Mouse (Mus musculus) liver, embryonic 15.5 days (tissue): ENCODE measurements around the gene Phc3. TPM values are rescaled to one million over a fixed set of nuclear protein-coding genes. Genes with fewer than 3 reads are reported as not detected.

Experiments used
- ATAC-seq: fragments of 200-750 bp; cut with Nextera tagmentation; 2 replicates; pipeline ENCODE4 v1.8.0; 2017; ENCODE audit warnings: moderate number of reproducible peaks, mild to moderate bottlenecking, moderate library complexity; ENCODE audit not compliant: insufficient read depth
- H3K27ac ChIP-seq: fragments of 300-500 bp; sonication (generic); replicated peaks from 2 replicates; pipeline ENCODE4 v1.5.1; 2015; ENCODE audit warnings: mild to moderate bottlenecking, inconsistent platforms
- H3K27me3 ChIP-seq: fragments of 300-500 bp; sonication (generic); 2 replicates; pipeline ENCODE4 v1.6.1; 2015; ENCODE audit warnings: mild to moderate bottlenecking, inconsistent platforms
- H3K36me3 ChIP-seq: fragments of 300-500 bp; sonication (generic); replicated peaks from 2 replicates; pipeline ENCODE4 v1.6.1; 2015; ENCODE audit warnings: moderate library complexity, mild to moderate bottlenecking, inconsistent platforms
- H3K4me1 ChIP-seq: fragments of 300-500 bp; sonication (generic); replicated peaks from 2 replicates; pipeline ENCODE4 v1.6.1; 2015; ENCODE audit warnings: inconsistent platforms
- H3K4me2 ChIP-seq: fragments of 300-500 bp; sonication (generic); 2 replicates; pipeline ENCODE4 v1.6.1; 2015; ENCODE audit warnings: moderate library complexity, mild to moderate bottlenecking, inconsistent platforms
- H3K4me3 ChIP-seq: fragments of 300-500 bp; sonication (generic); replicated peaks from 2 replicates; pipeline ENCODE4 v1.5.1; 2015; ENCODE audit warnings: mild to moderate bottlenecking, inconsistent platforms
- H3K9ac ChIP-seq: fragments of 300-500 bp; sonication (generic); 2 replicates; pipeline ENCODE4 v1.6.1; 2015; ENCODE audit warnings: moderate library complexity, mild to moderate bottlenecking, inconsistent platforms
- H3K9me3 ChIP-seq: fragments of 300-500 bp; sonication (generic); replicated peaks from 2 replicates; pipeline ENCODE4 v1.6.1; 2016; ENCODE audit warnings: inconsistent platforms
- WGBS: fragments of 180-500 bp; shearing (Covaris S2); methylation state at CpG from one replicate; pipeline ENCODE4 v1.1.7; 2015; ENCODE audit warnings: mixed read lengths; ENCODE audit not compliant: insufficient replicate concordance; 5-methylcytosine and 5-hydroxymethylcytosine counted together
- polyA plus RNA-seq: library from polyadenylated mRNA; unstranded; fragments of >200 nt; fragmentation: Nextera tagmentation; extraction: Ambion mirVana; gene quantifications from 2 replicates; pipeline ENCODE4 v1.2.1, GENCODE M21; 2015

The Phc3 gene
- polyA plus RNA-seq, 1 experiment from 2014 or later: 1.8 TPM

DNA sequence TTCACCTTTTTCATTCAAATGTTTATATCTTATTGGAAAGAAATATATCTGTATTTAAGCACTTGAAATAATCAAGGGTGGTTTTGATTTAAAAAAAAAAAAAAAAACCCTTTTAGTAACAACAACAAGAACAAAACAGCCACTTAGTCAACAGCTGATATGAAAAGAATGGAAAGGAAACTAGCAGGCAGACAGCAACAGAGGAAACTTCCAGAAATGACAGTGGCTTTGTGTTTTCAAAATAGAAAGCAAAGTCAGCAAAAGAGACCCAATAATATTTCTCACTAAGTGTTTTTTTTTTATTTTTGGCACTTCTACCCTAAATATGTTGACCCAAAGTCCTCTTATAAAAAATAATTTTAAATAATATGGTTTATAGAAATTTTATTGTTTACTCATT is 34.8 kb downstream of the Phc3 start:
- Histone ChIP-seq H3K4me1 (no peaks in the 10 kb centered on the region), H3K36me3 (peaks cover 29% of the 10 kb centered on the region), H3K9ac (no peak overlapping the region), H3K4me2 (no peak overlapping the region), H3K4me3 (no peak overlapping the region), H3K27me3 (no peaks in the 10 kb centered on the region), H3K9me3 (no peaks in the 10 kb centered on the region), H3K27ac (no peak overlapping the region)
- ATAC-seq: no peak

DNA sequence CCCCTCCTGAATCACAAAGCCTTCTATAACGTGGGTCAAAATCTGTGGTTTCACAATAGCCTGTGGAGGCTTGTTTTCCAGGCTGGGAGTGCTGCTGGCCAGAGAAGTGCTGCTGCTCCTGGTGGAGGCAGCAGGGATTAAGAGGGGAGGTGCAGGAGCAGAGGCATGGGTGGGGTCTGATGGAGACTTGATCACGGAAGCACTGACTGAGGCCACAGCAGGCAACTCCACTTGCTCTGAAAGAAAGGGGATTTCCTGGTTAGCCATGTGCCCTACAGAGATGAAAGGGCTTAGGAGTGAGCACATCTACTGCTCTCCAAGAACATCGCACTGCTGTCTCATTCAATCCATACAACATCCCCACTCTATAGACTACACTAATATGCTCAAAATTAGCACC is 39.4 kb downstream of the Phc3 start:
- WGBS: 68% methylated on average over 3 of the region's 3 CpGs
- H3K27ac ChIP-seq: no peak overlapping the region
- no peaks in the 10 kb centered on the region for H3K27me3 ChIP-seq
- no peaks in the 10 kb centered on the region for H3K4me1 ChIP-seq
- no peaks in the 10 kb centered on the region for H3K9me3 ChIP-seq
- no peak overlapping the region for H3K4me2 ChIP-seq
- ATAC-seq: no peak
- H3K36me3 ChIP-seq: peaks cover 22% of the 10 kb centered on the region
- H3K9ac ChIP-seq: no peak overlapping the region
- no peak overlapping the region for H3K4me3 ChIP-seq

DNA sequence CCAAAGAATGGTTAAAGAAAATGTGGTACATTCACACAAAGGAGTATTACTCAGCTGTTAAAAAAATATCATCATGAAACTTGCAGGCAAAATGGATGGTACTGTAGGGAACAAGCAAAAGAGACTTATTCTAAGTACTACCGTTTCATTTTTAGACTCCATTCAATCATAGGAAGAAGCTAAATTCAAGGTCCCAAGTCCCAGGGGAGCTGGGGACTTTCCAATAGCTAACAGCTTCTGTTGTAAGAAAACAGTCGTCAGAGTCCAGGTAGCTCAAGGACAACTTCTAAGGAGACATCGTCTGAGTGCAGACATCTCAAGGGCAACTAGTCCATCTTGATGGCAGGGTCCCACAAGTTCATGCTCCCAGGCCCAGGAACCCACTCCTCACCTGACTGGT is 41.6 kb downstream of the Phc3 start:
- no peak overlapping the region for H3K9ac ChIP-seq
- no peaks in the 10 kb centered on the region for H3K27me3 ChIP-seq
- no peaks in the 10 kb centered on the region for H3K4me1 ChIP-seq
- peaks cover 24% of the 10 kb centered on the region for H3K36me3 ChIP-seq
- no peak overlapping the region for H3K4me3 ChIP-seq
- no peak overlapping the region for H3K27ac ChIP-seq
- H3K9me3 ChIP-seq: no peaks in the 10 kb centered on the region
- no peak for ATAC-seq
- H3K4me2 ChIP-seq: no peak overlapping the region
- WGBS: 84% methylated on average over 3 of the region's 3 CpGs

DNA sequence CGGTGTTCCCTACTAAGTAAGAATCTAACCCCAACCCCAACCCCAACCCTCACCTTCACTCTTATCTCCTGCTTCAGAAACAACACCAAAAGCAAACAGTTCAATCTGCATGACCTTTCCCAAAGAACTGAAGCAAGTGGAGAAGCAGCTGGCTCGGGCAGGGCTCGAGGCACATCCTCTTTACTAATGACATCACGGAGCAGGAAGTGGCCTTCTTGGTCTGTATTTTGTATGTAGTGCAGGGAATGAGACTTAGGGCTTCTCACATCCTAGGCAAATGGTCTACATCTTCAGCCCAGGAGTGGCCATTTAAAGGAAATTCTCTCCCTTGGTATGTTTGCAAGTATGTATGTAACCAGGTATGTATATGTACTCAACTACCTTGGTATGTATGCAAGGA is 52.1 kb downstream of the Phc3 start:
- H3K36me3 ChIP-seq: peaks cover 52% of the 10 kb centered on the region
- H3K9me3 ChIP-seq: no peaks in the 10 kb centered on the region
- H3K27me3 ChIP-seq: no peaks in the 10 kb centered on the region
- 55% methylated on average over 4 of the region's 4 CpGs for WGBS
- ATAC-seq: no peak
- H3K9ac ChIP-seq: no peak overlapping the region
- H3K27ac ChIP-seq: no peak overlapping the region
- H3K4me3 ChIP-seq: no peak overlapping the region
- no peak overlapping the region for H3K4me2 ChIP-seq
- H3K4me1 ChIP-seq: peaks cover 3% of the 10 kb centered on the region; the same call in 1 of the 2 replicates

DNA sequence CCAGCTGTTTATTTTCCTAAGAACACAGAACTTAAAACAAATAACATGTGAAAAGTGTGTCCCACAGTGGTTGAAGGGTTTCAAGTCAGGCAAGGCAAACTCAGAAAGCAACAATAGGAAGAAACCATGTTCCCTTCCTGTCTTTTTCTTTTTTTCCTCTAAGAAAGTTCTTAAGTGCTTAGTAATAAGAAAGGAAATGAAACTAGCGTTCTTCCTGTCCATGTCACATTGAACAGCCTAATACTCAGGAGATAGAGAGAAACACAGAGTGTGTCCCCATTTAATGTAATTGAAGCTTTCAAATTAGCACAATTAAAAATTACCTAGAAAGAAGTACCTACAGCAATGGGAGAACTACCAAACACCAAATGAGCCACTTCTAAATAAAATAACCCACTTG is 64.6 kb downstream of the Phc3 start:
- Histone ChIP-seq H3K9ac (no peak overlapping the region), H3K4me3 (no peak overlapping the region), H3K27me3 (no peaks in the 10 kb centered on the region), H3K27ac (no peak overlapping the region), H3K4me1 (no peaks in the 10 kb centered on the region), H3K36me3 (peaks cover 51% of the 10 kb centered on the region), H3K4me2 (no peak overlapping the region), H3K9me3 (no peaks in the 10 kb centered on the region)
- 58% methylated on average over 1 of the region's 1 CpGs for WGBS
- no peak for ATAC-seq

DNA sequence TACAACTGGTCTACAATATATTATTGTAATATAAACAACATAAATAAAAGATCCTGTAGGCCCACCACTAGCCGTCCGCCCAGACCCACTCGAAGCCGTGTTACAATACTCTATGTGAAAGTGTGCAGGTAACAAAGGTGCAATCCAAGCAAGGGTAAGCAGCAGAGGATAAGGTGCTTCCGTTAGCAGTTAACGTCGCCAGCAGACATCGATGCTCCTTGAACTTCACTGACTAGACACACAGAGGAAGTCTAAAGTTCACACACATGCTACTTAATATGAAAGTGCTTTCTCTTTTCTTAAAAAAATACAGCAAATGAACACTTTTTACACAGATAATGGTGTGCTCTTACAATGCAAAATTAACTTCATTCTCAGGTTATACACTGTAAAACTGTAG is 69.8 kb downstream of the Phc3 start:
- 83% methylated on average over 8 of the region's 8 CpGs for WGBS
- ATAC-seq: no peak
- Histone ChIP-seq H3K4me2 (no peak overlapping the region), H3K9ac (no peak overlapping the region), H3K36me3 (peaks cover 43% of the 10 kb centered on the region), H3K4me1 (no peaks in the 10 kb centered on the region), H3K9me3 (no peaks in the 10 kb centered on the region), H3K27me3 (no peaks in the 10 kb centered on the region), H3K27ac (no peak overlapping the region), H3K4me3 (no peak overlapping the region)

DNA sequence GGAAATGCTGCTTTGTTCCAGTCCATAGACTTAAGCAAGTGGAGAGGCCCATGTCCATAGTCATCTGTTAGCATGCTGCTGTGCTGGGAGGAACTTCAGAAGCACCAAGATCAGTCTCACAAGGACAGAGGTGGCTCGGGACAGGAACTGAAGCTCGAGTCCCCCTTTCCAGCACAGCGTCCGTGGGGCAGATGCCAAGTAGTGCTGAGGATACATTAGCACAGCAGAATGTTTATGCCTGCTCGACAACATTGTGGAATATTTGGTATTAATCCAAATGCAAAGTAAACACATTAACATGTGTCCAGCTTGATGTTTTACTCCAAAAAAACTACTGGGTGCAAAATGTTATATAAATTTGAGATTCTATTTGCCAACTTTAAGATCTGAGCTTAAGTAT is 72.5 kb downstream of the Phc3 start:
- no peak overlapping the region for H3K9ac ChIP-seq
- no peak overlapping the region for H3K4me3 ChIP-seq
- no peak for ATAC-seq
- H3K36me3 ChIP-seq: peaks cover 37% of the 10 kb centered on the region
- H3K27ac ChIP-seq: no peak overlapping the region
- 74% methylated on average over 5 of the region's 5 CpGs for whole genome bisulfite sequencing
- no peaks in the 10 kb centered on the region for H3K27me3 ChIP-seq
- H3K9me3 ChIP-seq: no peaks in the 10 kb centered on the region
- no peaks in the 10 kb centered on the region for H3K4me1 ChIP-seq
- no peak overlapping the region for H3K4me2 ChIP-seq

DNA sequence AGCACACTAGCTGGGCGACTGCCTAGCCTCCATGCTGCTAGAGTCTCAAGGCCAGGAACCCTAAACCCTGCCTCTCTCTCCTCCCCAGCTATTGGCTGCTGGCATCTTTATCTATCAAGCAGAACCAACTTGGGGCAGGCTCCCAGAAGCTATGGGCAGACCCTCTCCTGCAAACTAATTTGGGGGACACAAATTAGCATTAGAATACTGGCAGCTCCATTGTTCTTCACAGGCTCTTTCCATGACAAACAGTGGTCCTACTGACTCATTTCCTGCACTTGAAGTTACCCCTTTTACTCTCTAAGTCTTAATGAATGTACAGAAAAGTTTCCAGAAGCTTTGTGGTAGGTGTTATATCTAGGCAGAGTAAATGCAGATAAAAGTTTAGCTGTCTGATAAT is 80.2 kb downstream of the Phc3 start:
- no peak for ATAC-seq
- 49% methylated on average over 1 of the region's 1 CpGs for WGBS
- Histone ChIP-seq H3K27me3 (no peaks in the 10 kb centered on the region), H3K4me2 (no peak overlapping the region), H3K36me3 (0 out of 2 replicates have a peak, but pooled peaks cover 1% of the 10 kb centered on the region), H3K4me1 (no peaks in the 10 kb centered on the region), H3K27ac (no peak overlapping the region), H3K9me3 (no peaks in the 10 kb centered on the region), H3K9ac (no peak overlapping the region), H3K4me3 (no peak overlapping the region)

DNA sequence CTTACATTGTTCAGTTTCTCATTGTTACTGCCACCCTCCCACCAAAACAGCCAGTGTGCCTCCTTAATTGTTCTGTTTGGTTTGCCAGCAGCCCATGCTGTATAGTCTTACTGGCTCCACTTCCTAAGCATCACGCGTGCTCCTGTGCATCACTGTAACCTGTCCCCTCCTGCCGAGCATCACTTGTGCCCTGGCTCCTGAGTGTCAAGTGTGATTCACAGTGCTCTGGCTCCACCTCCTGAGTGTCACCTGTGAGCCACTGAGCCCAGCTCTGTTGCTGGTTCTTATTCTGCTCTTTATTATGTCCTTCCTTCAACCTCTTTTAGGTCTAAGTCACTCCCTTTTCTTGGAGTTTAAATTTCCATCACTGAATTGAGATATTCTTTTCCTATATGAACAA is 81.8 kb downstream of the Phc3 start:
- ATAC-seq: no peak
- no peaks in the 10 kb centered on the region for H3K4me1 ChIP-seq
- H3K4me2 ChIP-seq: no peak overlapping the region
- H3K27ac ChIP-seq: no peak overlapping the region
- no peaks in the 10 kb centered on the region for H3K9me3 ChIP-seq
- H3K27me3 ChIP-seq: no peaks in the 10 kb centered on the region
- no peak overlapping the region for H3K4me3 ChIP-seq
- WGBS: 73% methylated on average over 3 of the region's 3 CpGs
- H3K36me3 ChIP-seq: no peaks in the 10 kb centered on the region
- H3K9ac ChIP-seq: no peak overlapping the region

DNA sequence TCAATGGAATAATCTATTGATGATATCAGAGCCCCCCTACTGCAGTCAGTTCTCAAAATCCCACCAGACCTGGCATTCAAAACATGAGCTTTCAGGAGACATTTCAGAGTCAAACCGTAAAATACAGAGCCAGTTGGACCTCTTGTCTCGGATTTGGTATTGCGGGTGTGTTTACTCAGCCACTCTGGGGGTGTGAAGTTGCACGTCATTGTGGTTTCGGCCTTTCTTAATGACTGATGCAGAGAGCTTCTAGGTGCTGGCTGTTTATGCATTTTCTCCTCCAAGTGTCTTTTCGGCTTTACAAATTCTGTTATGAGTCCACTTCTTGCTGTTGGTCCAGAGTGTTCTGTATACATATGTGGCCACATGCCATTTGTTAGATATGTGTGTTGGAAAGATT is 92.5 kb downstream of the Phc3 start:
- Histone ChIP-seq H3K9ac (no peak overlapping the region), H3K27me3 (no peaks in the 10 kb centered on the region), H3K4me1 (no peaks in the 10 kb centered on the region), H3K4me2 (no peak overlapping the region), H3K9me3 (no peaks in the 10 kb centered on the region), H3K4me3 (no peak overlapping the region), H3K27ac (no peak overlapping the region), H3K36me3 (no peaks in the 10 kb centered on the region)
- no peak for ATAC-seq
- 67% methylated on average over 6 of the region's 6 CpGs for whole genome bisulfite sequencing

DNA sequence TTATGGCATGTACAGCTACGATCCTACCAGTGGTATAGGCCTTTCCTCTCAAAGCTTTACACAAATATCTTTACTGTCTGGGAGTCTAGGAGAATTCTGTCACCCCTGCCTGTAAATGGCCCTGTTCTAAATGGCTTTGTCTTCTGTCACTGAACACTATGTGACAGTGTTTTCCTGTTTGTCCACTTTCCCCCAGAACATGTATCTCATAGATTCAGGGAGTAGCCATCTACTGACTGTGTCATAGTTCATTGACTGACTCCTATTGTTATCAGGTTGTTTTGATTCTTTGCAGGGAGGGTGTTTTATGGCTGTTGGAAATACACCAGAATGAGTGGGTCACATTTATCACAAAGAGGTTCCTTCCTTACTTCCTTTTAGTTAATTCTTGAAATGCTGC is 99.2 kb downstream of the Phc3 start:
- whole genome bisulfite sequencing: 72% methylated on average over 1 of the region's 1 CpGs
- Histone ChIP-seq H3K4me1 (no peaks in the 10 kb centered on the region), H3K4me2 (no peak overlapping the region), H3K9ac (no peak overlapping the region), H3K9me3 (no peaks in the 10 kb centered on the region), H3K36me3 (no peaks in the 10 kb centered on the region), H3K4me3 (no peak overlapping the region), H3K27ac (no peak overlapping the region), H3K27me3 (no peaks in the 10 kb centered on the region)
- no peak for ATAC-seq

DNA sequence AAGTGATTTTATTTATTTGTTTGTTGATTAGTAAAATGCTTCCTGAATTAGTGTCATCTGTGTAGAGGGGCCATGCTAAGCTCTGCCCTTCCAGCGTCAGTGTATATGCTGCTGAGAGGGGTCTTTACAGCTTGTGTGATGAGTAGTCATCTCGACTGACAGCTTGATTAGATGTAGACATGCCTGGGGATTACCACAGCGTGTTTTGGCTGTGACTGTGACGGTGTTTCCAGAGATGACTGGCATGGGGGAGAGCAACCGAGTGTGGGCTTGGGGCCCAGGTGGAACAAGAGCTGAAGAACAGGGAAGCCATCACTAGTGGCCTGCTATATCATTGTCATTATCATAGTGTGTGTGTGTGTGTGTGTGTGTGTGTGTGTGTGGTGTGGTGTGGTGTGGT is 100.6 kb downstream of the Phc3 start:
- WGBS: 59% methylated on average over 5 of the region's 5 CpGs
- no peak for ATAC-seq
- Histone ChIP-seq H3K9ac (no peak overlapping the region), H3K4me3 (no peak overlapping the region), H3K9me3 (no peaks in the 10 kb centered on the region), H3K36me3 (no peaks in the 10 kb centered on the region), H3K27me3 (no peaks in the 10 kb centered on the region), H3K27ac (no peak overlapping the region), H3K4me1 (peaks cover 6% of the 10 kb centered on the region; the same call in 1 of the 2 replicates), H3K4me2 (no peak overlapping the region)
